Mouse (Mus musculus) liver, postnatal 0 days (tissue): ENCODE measurements around the gene Atp11a.

ENCODE experiments used
- CTCF ChIP-seq: sonication (generic); IDR thresholded peaks from 2 replicates; pipeline ENCODE4 v1.5.1; 2016; ENCODE audit warnings: antibody characterized with exemption, low read depth
- EP300 ChIP-seq: IDR thresholded peaks from 2 replicates; pipeline ENCODE4 v1.6.1; 2016; ENCODE audit warnings: antibody characterized with exemption, low read depth, mild to moderate bottlenecking

- TF ChIP-seq CTCF: no peak
- TF ChIP-seq EP300: no peak
These were observed 99.2 kb downstream of the Atp11a start for GRCm38 (mm10) chr8:12856038-12856437.
